Mouse (Mus musculus) cerebellum, postnatal 14 days (tissue): ENCODE data around the gene Trmt1.

Source experiments
- DNase-seq, 2 experiments: peaks; one replicate each; pipeline ENCODE4 v3.0.0; 2021; ENCODE audit warnings: mixed read lengths in 2 of 2

Trmt1 gene

DNA sequence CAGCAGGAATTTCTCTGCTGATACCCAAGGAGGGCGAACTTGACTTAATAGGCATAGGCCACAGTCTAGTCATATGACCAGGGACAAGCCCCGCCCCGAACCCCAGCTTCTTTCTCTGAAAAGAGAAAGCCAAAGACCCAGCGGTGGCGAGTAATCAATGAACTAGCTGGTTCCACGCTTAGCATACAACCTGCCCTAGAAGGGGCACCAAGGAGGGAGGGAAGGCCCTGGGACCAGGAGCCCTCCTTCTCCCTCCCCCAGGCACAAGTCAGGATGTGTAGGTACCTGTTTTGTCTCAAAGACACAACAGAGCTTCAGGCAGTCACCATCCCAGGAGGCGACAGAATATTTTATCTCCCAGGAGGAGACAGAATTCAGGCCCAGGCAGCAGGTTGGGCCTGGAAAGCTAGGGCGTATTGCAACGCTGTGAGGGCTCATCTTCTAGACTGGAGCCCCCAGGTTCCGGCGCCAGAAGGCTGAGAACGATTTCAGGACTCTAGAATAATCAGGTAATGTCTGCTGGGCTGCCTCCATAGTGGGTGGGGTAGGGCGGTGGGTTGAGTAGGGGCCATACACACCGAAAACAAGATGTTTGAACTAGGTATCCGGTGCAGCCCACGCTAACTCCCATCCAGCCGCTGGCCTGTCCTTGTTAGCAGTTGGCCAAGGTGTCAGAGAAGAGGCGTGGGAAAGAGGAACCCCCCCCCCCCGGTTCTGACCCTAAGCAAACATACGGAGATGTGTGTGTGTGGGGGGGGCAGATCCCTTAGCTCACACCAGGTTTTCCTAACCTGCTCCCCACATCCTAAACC is at the start of gene Trmt1:
Gene Trmt1, plus strand, starts transcription at position 117 of the 812 bp plus-strand sequence.
- peak in 1 of 2 experiments; percentile 51 for DNase-seq

DNA sequence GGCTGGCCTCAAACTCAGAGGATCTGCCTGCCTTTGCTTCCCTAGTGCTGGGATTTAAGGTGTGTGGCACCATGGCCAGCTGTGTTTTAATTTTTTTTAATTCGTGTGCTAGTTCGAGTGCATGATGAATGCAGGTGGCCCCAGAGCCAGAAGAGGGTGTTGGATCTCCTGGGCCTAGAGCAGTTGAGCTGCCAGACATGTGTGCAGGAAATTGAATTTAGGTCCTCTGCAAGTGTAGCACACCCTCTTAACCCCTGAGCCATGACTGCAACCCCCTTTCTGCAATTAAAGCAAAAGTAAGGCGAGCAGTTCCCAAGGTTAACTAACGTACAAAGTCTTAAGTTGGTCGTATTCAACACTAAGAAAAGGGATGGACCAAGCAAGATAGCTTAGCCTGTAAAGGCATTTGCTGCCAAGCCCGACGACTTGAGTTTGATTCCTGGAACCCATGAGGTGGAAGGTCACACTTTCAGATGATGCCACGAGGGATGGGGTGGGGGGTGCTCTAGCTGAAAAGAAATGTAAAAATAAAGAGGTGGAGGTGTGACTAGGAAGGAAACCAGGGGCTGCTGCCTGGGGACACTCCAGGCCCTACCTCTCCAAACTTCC is 48.1 kb upstream of the Trmt1 start:
- DNase-seq, result no peak

DNA sequence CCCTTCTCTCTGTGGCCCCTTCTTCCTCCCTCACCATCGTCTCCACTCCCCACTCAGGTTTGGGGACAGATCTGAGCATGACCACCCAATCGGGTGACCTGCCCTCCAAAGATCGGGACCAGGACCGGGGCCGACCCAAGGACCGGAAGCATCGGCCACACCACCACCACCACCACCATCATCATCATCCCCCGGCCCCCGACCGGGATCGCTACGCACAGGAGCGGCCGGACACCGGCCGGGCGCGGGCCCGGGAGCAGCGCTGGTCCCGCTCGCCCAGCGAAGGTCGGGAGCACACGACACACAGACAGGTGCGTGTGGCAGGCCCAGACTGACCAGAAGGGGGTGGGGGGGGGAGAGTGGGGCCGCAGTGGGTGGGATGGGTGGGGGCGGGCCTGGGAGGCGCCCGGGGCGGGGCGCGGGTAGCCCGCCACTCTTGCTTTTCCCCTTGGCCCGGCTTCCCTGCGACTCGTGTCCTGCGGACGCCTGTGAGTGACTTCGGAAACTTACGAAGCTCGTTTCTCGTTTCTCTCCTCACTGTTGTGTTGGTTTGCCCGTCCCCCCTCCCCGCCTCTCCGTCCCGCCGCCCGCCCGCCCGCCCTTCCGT is 47.4 kb upstream of the Trmt1 start:
- peak; percentile 54 to 69 for DNase-seq

DNA sequence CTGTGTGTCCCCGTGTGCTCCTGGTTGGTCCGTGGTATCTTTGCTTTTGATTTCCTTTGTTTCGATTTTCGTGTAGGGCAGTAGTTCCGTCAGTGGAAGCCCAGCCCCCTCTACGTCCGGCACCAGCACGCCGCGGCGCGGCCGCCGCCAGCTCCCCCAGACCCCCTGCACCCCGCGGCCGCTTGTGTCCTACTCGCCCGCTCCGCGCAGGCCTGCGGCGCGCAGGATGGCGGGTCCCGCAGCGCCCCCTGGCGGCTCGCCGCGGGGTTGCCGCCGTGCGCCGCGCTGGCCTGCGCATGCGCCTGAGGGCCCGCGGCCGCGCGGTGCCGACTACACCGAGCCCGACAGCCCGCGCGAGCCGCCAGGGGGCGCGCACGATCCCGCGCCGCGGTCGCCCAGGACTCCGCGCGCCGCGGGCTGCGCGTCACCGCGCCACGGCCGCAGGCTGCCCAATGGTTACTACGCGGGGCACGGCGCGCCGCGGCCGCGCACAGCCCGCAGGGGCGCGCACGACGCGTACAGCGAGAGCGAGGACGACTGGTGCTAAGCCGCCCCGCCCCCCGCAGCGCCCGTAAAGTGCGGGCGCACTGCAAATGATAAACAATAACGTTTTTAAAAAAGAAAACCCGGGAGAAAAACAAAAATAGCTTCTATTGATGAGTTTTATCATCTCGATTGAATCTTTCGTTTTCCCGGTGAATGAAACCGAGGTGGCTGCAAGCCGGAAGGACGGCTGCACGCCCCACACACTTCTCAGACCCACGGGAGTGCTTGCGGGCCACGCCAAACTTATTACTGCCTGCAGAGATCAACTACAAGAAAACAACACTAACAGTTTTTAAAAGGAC is 46.7 kb upstream of the Trmt1 start:
- DNase-seq, result peak; percentile 94 to 97

DNA sequence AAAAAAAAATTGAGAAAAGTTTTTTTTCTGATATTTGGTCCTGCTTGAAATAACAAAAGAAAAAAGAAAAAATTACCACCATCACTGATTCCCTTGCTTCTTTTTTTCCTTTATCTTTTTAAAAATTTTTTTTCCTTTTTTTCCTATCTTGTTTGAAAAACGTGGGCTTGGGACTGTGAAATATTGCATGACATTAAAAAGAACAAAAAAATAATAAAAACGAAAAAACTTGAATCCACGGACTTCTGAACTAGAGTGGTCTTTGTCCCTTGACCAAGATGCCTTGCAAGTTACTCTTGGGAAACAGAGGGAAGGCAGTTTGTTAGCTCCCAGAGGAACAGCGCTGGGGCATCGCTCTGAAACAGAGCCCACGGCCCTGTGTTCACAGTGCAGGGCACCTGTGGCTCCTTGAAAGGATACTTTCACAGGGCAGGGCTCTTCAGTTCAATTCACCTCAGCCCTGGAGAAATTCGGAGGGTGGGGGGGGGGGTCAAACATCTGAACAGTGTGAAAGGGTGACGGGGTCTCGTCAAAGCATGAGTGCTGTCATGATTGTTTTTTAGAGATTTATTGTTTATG is 46.0 kb upstream of the Trmt1 start:
- DNase-seq, result no peak

GRCm38 (mm10) chr8:84640617-84641294 is 45.4 kb upstream of the Trmt1 start:
- no peak for DNase-seq

DNA sequence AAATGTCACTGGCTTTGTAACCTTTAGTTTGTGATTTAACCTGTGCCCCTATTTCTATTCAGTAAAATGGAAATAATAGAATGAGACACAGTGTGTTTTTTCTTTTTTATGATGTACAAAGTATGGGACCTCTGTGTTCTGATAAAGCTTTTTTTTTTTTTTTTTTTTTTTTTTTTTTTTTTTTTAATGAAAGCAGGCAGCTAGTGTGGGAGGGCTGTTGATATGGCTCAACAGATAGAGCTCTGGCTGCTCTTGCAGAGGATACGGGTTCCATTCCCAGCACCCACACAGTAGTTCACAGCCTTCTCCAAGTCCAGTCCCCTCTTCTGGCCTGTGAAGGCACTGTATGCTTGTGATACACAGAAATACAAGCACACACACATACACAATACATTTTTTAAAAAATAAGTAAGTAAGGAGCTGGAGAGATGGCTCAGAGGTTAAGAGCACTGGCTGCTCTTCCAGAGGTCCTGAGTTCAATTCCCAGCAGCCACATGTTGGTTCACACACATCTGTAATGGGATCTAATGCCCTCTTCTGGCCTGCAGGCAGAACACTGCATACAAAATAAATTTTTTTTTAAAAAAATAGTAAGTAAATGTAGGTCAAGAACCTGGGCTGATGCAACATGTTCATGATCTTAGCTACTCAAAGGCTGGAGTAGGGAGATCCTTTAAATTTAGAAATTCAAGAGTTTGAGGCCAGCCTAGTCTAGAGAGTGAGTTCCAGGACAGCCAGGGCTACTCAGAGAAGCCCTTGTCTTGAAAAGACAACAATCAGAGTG is 44.3 kb upstream of the Trmt1 start:
- no peak for DNase-seq

DNA sequence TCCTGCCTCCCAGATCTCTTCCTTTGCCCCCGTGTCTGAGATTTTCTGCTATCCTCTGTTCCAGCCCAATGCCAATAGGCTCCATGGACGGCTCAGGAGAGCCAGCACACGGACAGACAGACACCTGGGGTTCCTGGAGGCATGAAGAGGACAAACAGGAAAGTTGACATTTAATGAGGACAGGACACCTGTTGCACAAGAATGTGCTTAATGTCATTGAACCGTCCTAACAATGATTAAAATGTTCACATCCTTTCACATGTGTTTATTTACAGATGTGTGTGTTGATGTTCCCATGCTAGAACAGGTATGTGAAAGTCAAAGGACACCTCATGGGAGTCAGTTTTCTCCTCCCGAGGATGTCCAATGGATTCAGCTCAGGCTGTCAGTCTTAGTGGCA is 43.1 kb upstream of the Trmt1 start:
- no peak for DNase-seq

GRCm38 (mm10) chr8:84646800-84647199 is 39.3 kb upstream of the Trmt1 start:
- DNase-seq, result peak in 1 of 2 experiments; percentile 46

- DNase-seq, result peak; percentile 44 to 72
Observed at GRCm38 (mm10) chr8:84647461-84647901, 38.6 kb upstream of the Trmt1 start.

DNA sequence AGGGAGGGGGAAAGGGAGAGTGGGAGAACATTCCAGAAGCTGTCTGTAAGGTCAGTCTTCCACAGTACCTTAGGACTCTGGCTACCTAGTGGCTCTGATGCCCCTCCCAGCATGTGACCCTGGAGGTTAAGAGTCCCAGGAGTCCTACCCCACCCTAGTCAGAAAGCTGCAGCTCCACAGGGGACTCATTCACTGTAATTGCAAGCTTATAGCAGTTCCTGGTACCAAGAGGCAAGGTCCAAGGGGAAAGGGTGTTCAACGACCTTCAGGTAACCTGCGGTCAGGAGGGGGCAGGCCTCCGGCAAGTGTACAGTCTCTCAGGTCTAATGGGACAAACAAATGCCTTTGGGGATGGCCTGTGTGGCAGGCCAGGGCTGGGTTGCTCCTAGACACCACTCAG is 35.9 kb upstream of the Trmt1 start:
- DNase-seq, result no peak

DNA sequence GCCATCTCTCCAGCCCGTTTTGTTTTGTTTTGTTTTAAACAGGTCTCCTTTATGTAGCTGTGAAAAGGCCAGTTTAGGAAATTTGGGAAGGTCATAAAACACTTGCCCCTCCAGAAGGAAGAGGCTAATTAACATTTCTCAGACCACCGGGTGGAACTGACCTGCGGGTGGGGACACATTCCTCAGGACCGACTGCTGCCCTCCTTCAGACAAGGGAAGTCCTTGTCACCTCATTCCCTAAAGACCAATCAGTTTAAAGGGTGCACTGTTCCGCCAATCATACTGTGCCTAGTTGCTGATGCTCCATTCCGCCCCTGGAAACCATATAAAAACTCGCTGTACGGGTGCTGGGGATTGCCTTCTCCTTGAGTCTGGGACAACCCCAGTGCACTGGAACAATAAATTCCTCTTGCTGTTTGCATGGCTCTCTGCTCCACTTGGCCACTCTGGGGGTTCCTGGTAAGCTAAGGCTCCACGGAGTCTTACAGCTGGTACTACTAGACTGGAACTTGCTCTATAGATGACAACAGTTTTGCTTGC is 32.9 kb upstream of the Trmt1 start:
- DNase-seq, result no peak

- no peak for DNase-seq
Observed at GRCm38 (mm10) chr8:84654597-84654996, 31.5 kb upstream of the Trmt1 start.

DNA sequence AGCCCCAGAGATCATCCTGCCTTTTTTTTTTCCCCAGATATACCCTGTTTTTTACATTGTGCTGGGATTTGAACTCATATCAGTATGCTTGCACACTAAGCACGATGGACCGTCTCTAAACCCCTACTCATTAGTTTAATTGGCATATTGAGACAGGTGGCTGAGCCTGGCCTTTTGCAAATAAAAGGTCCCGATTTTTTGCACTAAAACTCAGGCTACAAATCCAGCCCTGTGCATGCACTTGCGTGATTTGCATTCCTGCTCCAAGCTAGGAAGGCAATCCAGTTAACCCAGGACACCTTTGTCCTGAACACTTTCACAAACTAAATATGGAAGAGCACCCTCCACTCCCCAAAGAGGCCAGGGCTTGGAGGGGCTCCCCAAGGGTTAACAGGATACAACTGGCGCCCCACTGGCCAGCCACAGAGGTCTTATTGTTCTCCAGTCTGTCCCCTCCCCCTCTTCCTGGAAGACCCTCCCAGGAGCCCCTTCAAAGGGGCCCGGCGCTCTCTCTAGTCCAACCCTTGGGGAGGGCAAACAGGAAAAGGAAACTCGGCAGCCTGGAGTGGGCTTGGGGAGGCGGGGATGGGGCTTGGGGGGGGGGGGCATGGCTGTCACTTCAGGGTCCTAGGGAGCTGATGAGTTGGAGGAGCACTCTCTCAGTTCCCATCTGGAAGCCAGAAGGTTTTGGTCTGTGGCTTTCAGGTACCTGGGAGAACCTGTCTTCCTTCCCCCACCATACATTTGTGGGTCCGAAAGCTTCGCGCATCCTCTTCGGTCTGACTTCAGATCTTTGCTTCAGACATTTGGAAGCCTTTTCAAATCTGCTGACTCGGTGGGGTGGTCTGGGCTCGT is 30.5 kb upstream of the Trmt1 start:
- DNase-seq, result no peak

DNA sequence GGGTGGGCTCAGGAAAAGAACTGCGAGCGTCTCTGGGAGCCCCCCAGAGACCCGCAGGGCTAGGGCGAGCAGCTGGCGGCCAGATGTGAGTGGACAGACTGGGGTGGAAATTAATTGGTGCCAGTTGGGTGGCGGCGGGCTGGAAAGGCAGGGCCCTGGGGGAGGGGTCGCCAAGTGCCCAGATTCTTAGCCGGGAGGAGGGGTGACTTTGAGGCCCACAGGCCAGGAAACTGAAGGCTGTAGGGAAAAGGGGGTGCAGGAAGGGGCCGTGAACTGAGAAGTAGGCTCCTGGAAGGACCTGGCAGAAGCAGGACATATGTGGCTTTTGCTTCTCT is 29.9 kb upstream of the Trmt1 start:
- DNase-seq, result no peak

- DNase-seq, result peak; percentile 56 to 57
Observed at GRCm38 (mm10) chr8:84656641-84657126, 29.4 kb upstream of the Trmt1 start.

- no peak for DNase-seq
Observed at GRCm38 (mm10) chr8:84657203-84657602, 28.9 kb upstream of the Trmt1 start.

GRCm38 (mm10) chr8:84657680-84658079 is 28.4 kb upstream of the Trmt1 start:
- no peak for DNase-seq

DNA sequence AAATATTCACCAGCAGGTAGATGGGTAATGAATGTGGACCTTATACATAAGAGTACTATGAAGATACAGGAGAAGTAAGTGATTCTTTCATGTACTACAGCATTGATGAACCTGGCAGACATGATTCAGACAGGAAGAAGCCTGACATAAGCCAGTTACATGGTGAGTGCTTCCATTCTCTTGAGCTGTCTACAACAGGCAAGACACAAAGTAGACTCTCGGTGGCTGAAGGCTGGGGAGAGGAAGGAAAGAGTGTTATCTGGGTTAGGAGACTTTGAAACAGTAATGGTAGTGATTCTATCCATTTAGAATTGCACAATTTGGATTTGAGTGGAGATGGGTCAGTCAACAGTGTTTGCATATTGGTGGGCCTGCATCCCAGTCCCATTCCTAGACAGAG is 27.2 kb upstream of the Trmt1 start:
- no peak for DNase-seq
